Mouse (Mus musculus): ENCODE measurements around the gene Tbc1d22a.

DNA sequence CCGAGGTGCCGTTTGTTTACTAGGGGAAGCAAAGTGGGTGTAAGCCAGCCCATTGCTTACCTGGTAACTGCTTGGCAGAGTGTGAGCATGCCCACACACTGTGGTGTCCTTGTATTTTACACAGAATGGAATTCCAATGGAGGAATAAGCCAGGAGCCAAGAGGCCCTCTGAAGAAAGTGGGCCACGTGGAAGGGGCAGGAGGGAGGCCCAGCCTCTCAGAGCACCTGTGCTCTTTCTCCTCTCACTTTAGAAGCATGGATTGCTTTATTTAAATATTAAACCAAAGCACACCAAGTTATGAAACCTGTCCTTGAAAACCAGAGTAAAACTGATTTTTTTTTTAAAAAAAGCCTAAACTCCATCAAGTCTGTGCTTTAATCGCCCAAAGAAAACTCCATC lies 213.2 kb downstream of the Tbc1d22a start:
- TF ChIP-seq CTCF (IDR thresholded peaks at IDR 0.05; ENCODE audit: borderline replicate concordance, control insufficient read depth, extremely low read depth, insufficient read depth, low read length, poor library complexity) (no peak), POLR2A (IDR thresholded peaks at IDR 0.05; ENCODE audit: control insufficient read depth, extremely low read depth, insufficient read depth, low read length, poor library complexity) (no peak)

All from thymus, adult 2 months (tissue).